Mouse (Mus musculus): Measurements from ENCODE around the gene Vapa. TPM values are rescaled to one million over a fixed set of nuclear protein-coding genes. Genes with fewer than 3 reads are reported as not detected.
A peak's percentile ranks its signal among the peaks of the same experiment; 100 is the strongest.
"Not testable (repeated sequence)": the region's sequence is repeated elsewhere in the genome, so short reads cannot be mapped to it uniquely, and the experiment has no call there.

The Vapa gene
- total RNA-seq, 2 experiments from 2014 or later: 31.3 to 48.2 TPM

DNA sequence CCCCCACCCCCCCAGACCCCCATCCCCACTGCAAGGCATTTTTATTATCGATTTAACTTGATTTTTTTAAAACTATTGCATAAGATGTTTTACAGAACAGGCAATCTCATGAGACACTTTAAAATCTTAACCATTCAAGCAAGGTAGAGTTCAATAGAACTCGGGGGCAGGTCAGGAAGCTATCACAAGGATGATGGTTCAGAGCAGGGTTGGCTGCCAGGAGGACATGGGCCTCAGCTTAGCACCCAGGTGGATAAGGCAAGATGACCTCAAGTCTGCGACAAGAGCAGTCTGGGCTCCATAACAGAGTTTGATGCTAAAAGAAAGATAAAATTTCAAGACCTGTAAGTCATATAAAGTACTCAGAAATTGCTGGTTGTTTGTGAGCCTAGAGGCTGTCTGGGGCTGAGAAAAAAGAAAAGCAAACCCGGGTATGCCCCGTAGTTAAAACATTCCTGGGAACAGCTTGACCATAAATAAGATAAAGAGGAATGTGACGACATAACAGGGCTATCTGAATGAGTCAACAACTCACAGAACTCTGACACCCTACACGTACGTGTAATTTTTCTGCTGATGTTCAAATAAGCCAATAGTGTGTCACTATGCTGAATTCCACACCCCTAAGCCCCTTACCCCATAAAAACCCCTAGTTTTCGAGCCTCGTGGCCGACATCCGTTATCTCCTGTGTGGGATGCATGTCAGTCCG is 15.6 kb upstream of the Vapa start:
- ATAC-seq (replicated peaks; ENCODE audit: low FRiP score, poor library complexity, severe bottlenecking): not testable (repeated sequence)

DNA sequence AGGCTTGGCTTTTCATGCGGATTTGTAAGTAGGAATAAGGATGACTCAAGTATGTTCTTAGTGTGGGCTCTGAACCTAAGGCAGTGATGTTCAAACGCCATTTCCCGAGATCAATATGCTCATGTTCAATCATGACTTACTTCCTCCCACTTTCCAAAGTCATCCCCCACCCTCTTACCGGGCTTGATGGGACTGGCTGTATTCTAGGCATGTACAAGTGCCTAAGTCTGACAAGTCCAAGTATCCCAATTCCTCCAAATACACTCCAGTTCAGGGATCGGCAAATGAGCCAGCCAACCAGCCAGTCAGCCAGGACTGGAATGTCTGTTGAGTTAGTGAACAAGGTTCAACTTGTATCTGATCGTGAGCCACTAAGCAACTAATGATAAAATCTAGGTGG is 12.9 kb upstream of the Vapa start:
- no peak for ATAC-seq (replicated peaks; ENCODE audit: low FRiP score, poor library complexity, severe bottlenecking)

DNA sequence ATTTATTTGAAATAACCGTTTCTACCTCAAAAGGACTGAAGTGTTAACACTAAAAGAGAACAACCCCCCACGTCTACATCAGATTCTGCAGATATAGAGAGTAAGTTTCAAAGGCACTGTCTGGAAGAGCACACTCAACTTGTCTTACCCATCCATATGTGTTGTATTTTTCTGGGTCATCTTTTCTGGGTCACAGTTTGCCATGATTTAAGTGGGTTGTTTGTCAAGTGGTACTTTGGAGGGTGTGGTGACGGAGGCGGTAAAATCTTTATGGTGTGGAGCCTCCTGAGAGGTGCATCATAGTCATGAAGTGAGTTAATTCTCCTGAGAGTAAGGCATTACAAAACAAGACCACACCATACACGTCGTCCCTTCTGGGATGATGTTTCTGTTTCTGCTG is 12.2 kb upstream of the Vapa start:
- ATAC-seq (replicated peaks; ENCODE audit: low FRiP score, poor library complexity, severe bottlenecking): no peak

DNA sequence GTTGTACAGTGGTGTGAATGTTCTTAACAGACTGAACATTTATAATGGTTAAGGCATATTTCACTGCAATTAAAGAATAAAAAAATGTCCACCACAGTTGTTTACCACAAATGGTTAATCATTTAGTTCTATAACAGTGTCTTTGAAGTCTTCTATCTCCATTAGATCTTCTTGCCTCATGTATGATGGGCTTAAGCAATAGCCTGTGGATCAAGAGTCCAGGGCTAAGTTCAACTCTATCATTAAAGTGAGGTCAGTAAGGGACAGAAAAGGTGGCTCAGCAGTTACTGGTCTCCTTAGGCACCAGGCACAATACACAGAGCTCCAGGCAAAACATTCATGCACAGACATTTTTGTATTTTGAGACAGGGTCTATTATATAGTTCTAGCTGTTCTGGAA is 9.8 kb upstream of the Vapa start:
- ATAC-seq (replicated peaks; ENCODE audit: low FRiP score, poor library complexity, severe bottlenecking): no peak

DNA sequence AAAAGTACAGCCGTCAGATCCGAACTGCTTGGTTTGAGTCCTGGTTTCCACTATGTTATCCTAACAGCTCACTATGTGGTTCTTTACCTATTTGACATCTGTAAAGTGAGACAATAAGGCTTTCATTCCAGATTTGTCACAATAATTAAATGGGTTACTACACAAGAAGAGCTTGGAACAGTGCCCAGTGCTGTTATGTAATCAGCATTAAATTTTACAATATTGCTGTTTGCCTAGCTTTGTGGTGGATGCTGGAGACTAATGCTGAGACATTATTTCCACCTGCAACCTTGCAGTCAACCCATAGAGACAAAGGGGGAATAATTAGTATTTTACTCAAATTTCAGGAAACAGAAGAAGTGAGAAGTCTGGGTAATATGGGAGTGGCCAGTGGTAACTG is 5.1 kb upstream of the Vapa start:
- ATAC-seq (replicated peaks; ENCODE audit: low FRiP score, poor library complexity, severe bottlenecking): no peak

DNA sequence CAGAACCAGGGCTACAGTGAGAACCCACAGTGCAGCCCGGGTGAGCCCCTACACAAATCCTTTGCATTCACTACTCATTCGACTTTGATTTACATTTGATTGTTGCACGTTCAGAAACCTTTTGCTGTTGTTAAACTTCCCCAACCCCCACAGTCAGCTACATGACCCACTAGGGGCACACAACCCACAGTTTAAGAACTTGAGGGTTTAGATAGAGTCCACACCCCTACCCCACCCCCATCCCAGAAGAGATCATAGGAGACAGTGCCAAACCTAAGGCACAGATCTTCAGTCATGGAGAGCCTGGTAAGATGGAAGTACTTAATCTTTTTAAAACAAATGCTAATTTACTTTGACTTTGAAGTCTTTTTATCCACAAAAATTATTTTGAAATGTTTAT is 2.3 kb upstream of the Vapa start:
- ATAC-seq (replicated peaks; ENCODE audit: low FRiP score, poor library complexity, severe bottlenecking): no peak

DNA sequence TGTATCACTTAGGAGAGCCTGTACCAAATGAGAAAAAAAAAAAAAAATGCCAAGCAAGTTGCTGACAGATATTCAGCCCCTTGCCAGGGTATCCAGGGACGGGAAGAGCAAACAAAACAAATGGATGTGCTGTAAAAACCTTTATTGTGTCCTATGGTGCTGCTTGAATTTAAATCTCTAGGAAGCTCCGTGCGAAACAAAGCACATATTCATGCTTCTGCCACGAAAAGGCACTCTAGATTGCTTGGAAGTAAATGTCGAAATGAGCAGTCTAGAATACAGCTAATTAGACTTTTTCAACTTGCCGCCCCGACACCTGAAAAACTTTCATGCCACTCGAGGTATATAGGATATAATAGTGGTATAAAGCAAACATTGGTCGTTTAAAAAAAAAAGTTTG is 1.1 kb upstream of the Vapa start:
- no peak for ATAC-seq (replicated peaks; ENCODE audit: low FRiP score, poor library complexity, severe bottlenecking)

DNA sequence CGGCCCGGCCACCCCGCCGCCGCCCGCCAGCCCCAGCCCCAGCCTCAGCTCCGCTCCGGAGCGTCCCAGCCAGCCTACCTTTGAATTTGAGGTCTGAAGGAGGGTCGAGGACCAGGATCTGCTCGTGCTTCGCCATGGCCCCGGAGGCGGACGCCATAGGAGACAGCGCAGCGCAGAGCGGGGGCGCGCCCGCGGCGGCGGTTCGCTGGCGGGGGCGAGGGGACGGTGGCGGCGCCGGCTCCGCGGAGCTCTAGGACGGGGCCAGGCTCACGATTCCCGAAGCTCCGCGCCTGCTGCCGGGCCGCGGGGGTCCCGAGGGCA is 253 bp downstream of the Vapa start:
- peak; percentile 14; the same call in 1 of the 2 replicates for ATAC-seq (replicated peaks; ENCODE audit: low FRiP score, poor library complexity, severe bottlenecking)

DNA sequence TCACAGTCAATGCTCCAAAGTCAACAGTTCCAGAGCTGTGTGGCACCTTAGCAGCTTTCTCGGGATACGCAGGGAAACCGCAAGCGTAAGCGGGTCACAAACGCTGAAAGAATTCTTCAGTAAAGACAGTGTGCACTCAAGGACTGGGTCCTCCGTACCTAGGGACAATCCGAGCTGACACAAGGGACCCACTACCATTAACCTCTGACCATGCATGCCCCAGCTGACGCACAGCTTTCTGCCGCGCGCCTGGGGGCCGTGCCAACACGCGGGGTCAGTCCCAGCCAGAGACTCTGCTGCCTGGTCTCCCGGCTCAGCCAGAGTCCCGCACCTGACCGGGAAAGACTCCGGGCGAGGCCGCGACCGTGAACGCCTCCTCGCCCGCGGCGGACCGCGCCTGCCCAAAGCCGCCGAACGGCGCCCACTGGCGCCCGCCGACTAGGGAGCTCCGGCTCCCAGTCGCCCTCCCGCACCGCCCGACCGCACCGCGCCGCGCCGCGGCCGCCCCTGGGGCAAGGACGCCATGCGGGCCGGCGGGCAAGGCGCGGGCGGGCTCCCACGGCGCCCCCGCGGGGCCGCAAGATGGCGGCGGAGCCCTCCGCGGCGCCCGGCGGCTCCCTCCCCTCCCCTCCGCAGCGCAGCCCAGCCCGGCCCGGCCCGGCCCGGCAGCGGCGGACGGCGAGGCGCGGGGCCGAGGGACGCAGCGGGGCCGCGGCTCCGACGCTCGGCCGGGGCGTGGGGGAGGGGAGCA is 789 bp downstream of the Vapa start:
- peak; percentile 31 for ATAC-seq (replicated peaks; ENCODE audit: low FRiP score, poor library complexity, severe bottlenecking)

DNA sequence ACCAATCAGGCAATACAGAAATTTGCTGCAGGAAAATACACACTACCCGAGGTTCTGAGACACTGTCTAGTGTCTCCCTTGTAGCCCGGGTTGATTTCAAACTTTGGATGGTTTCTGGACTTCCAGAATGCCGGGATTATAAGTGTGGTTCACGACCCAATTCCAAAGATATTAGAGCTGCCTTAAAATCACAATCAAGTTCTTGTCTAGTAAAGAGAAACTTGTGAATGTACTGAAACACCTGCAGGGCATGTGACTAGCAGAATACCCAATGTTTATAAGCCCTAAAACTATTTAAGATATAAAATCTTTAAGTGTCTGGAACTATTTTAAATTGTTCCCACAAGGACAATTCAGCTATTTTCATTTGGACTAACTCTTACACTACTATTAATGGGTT is 1.6 kb downstream of the Vapa start:
- ATAC-seq (replicated peaks; ENCODE audit: low FRiP score, poor library complexity, severe bottlenecking): no peak

DNA sequence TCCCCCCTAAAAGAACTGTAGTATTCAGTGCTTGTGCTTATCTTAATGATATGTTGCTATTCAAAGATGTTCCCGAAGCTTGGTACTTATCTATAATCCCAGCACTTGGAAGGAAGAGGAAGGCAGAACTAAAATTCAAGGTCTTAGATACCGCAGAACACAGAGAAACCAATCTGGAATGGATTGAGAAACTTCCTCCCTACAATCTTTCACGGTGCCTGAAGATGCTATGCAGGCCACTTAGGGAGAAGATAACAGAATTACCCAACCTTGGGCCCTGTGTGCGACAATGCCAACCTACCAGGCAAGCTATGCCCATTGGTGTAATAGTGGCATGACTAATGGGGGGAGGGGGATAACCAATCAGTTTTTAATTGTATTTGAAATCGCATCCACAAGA is 4.6 kb downstream of the Vapa start:
- ATAC-seq (replicated peaks; ENCODE audit: low FRiP score, poor library complexity, severe bottlenecking): no peak

DNA sequence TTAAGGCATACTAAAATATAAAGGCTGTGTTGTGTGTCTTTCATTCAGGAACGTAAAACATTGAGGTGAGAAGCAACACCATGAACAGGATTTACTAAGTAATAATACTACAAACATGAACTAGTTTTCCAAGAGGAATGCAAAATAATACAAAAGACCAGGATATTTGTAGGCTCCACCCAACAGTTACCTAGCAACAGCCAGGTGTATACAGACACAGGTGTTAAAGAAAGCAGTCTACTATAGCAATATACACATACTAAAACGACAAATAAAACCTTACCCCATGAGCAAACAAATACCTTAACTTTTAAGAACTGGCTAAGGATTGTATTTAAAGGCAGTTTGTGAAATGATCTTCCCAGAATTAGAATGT is 5.1 kb downstream of the Vapa start:
- no peak for ATAC-seq (replicated peaks; ENCODE audit: low FRiP score, poor library complexity, severe bottlenecking)

DNA sequence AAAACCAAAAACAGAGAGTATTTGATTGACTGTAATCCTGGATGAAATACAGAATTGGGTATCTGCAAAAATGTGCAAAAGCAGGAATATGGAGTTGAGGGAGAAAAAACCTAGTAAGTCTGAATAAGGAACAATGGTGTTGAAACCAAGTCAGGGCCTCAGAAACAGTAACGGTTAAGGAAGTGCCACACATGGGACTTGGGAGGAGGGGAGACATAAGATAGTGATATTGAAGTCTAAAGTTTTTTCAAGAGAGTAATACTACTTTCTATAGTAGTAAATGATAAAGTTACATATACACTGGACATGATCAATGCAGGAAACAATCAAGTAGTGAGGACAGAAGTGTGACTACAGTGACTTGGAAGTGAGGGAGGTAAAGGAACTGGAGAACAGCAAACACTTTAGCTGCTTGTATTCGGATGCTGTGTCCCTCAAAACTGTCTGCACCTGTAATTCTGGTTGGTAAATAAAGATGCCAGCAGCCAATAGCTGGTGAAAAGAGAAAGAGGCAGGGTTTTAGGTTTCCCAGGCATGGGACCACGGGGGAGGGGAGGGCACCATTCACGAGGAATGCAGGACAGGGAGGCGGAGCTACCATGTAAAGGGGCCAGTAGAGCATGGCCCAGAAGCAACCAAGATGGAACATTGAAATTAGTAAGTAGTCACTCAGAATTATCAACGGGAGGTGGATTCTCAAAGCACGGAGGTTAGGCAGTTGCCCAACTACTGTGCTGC is 5.6 kb downstream of the Vapa start:
- no peak for ATAC-seq (replicated peaks; ENCODE audit: low FRiP score, poor library complexity, severe bottlenecking)

DNA sequence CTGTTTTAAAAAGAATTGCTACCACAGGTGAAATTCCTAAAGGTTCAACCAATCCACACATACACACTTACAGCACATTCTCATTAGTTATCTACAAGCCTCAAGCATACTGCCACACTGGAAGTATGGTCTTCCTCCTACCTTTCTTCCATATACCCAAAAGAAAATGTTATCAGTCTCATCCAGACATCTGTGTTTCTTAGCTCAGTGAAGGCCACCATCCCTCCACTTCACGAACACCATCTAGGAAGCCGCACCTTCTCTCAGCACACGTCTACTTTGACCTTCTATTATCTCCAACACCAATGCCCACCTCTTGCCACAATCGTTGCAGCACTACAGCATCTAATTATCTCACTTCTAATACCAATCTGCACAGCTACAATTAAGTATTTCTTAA is 7.3 kb downstream of the Vapa start:
- peak; percentile 84 for ATAC-seq (replicated peaks; ENCODE audit: low FRiP score, poor library complexity, severe bottlenecking)

DNA sequence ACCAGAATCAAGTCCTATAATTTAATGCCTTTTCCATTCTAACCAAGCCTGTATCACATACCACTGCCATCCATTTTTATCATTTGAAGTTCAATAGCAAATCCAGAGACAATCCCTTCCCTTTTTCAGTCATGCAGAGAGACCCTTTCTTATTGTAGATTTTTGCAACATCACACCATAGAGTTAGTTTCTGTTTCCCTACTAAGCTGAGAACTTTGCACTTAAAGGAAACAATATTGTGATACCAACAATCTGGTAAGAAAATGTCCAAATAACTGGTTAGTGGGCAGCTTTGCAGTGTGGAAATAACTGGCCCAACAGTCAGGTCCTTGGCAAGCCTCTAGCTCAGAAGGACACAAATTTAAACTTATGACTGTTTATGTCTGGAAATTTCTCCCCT is 8.5 kb downstream of the Vapa start:
- no peak for ATAC-seq (replicated peaks; ENCODE audit: low FRiP score, poor library complexity, severe bottlenecking)

DNA sequence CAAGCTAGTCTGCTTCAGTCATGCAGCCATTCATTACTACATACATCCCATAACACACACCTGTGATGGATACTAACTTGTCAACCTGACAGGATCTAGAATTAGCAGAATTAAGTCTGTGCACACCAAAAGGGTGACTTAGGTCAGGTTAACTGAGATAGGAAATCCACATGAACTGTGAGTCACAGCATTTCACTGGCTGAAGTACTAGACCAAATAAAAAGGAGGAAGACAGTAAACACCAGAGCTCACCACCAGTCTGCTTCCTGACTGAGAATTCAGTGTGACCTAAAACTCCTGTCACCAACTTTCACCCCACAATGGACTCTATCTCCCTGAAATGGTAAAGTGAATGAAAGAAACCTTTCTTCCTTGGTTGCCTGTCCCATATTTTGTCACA is 9.0 kb downstream of the Vapa start:
- no peak for ATAC-seq (replicated peaks; ENCODE audit: low FRiP score, poor library complexity, severe bottlenecking)

DNA sequence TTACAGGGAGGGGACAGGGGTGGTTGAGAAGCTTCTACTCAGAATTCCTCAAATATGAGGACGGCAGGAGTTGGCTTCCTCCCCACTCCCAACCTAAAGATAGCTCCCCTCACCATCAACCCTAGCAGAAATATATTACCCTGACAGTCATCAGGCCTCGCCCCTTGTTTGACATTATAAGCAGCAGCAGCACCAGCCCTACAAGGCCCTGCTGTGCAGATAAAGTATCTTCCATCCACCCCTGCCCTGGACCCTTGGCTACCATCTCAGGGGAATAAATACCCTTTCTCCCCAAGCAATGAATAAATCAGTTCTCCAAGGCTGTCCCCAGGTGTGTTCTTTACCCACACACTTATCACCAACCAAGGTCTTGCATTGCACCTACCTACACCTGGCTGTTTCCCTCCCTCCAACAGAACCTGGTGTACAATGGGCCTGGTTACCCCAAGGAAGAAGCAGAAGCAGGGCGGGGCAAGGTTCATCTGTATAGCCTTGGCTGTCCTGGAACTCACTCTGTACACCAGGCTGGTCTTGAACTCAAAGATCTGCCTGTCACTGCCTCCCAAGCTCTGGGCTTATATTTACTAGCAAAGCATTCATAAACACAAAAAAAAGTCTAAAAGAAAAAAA is 15.4 kb downstream of the Vapa start:
- no peak for ATAC-seq (replicated peaks; ENCODE audit: low FRiP score, poor library complexity, severe bottlenecking)

DNA sequence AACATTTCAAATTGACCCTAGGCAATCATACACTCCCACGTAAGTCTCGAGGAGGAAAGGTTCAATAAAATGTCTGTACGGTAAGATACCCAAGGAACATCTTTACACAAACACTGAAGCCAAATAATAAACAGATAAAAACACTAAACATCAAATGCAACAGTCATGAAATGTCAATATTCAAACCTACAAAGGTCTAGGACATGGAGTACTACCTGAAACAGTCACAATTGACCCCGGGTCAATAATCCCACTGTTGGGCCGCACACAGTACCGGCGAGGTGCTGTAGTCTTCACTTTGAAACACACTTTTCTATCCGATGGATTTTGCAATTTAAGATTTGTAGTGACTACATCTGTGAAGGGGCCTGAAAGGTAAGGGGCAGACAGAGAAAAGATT is 18.7 kb downstream of the Vapa start:
- ATAC-seq (replicated peaks; ENCODE audit: low FRiP score, poor library complexity, severe bottlenecking): no peak

DNA sequence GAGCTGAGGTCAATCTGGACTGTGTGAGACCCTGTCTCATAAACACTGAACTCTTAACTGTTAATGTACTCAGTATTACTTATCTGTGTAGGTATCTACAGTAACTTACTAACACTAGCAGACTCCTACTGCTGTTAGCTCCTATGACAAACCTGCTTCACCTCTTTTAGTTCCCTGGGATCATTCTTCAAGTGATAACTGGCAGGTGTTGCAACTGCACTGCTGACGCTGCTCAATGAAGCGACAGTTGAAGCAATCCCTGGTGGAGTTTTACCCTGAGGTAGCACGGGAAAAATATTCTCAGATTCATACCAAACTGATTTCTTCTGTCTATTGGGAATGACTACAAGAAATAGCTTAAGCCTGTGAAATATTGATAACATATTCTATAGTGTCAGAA is 26.5 kb downstream of the Vapa start:
- no peak for ATAC-seq (replicated peaks; ENCODE audit: low FRiP score, poor library complexity, severe bottlenecking)

DNA sequence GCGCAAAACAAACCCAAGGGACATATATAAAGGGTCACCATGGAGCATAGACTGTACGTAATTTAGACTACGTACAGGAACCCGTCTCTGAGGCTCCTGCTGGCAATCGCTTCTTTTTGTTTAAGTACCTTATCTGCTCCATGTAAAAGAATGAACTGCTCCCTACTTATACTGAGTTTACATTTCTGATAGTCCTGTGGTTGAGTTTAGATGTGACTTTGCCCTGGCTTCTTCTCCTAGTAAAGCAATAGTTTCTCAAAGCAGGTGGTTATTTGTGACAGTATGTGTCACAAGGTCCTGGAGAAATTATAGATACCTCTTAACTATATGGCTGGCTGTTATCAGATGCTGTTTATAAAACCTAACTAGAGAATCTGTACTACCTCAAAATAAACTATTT is 31.9 kb downstream of the Vapa start:
- no peak for ATAC-seq (replicated peaks; ENCODE audit: low FRiP score, poor library complexity, severe bottlenecking)

DNA sequence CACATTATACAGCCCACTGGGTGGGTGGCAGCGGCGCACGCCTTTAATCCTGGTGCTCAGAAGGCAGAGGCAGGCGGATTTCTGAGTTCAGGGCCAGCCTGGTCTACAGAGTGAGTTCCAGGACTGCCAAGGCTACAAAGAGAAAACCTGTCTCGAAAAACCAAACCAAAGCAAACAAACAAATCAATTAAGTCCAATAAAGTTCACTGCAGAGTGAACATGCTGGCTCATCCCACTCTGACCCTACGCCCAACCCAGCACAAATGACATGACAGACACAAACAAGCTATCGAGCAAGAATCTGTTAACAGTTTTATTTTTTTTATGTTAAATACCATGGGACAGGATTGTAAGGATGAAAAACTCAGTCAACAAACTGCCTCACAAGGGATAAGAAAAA is 33.6 kb downstream of the Vapa start:
- ATAC-seq (replicated peaks; ENCODE audit: low FRiP score, poor library complexity, severe bottlenecking): no peak

Measured in erythroblast, adult 5-6 weeks (primary cell).